Mouse (Mus musculus): Measurements from ENCODE around the gene Msh5. TPM values are rescaled to one million over a fixed set of nuclear protein-coding genes. Genes with fewer than 3 reads are reported as not detected.
"Not testable (repeated sequence)": the region's sequence is repeated elsewhere in the genome, so short reads cannot be mapped to it uniquely, and the experiment has no call there.

Gene Msh5
- total RNA-seq, 2 experiments from 2014 or later, result 1.5 to 1.6 TPM

- DNase-seq (ENCODE audit: low spot score in 2 of 2), result no peak
Measured at GRCm38 (mm10) chr17:35048932-35049440, 2.4 kb upstream of the Msh5 start.

GRCm38 (mm10) chr17:35048149-35048931 is 1.8 kb upstream of the Msh5 start:
- DNase-seq (ENCODE audit: low spot score in 2 of 2), result no peak

- DNase-seq (ENCODE audit: low spot score in 2 of 2), result no peak
Measured at GRCm38 (mm10) chr17:35047688-35048087, 1.1 kb upstream of the Msh5 start.

GRCm38 (mm10) chr17:35045807-35046680 is 501 bp downstream of the Msh5 start:
- no peak for DNase-seq (ENCODE audit: low spot score in 2 of 2)

GRCm38 (mm10) chr17:35044904-35045806 is 1.4 kb downstream of the Msh5 start:
- no peak for DNase-seq (ENCODE audit: low spot score in 2 of 2)

GRCm38 (mm10) chr17:35043794-35044193 is 2.8 kb downstream of the Msh5 start:
- DNase-seq (ENCODE audit: low spot score in 2 of 2), result no peak

GRCm38 (mm10) chr17:35039121-35039873 is 7.2 kb downstream of the Msh5 start:
- DNase-seq (ENCODE audit: low spot score in 2 of 2), result peak; percentile 67 to 75

- no peak for DNase-seq (ENCODE audit: low spot score in 2 of 2)
Measured at GRCm38 (mm10) chr17:35034896-35035295, 11.6 kb downstream of the Msh5 start.

GRCm38 (mm10) chr17:35033703-35034102 is 12.8 kb downstream of the Msh5 start:
- not testable (repeated sequence) for DNase-seq (ENCODE audit: low spot score in 2 of 2)

- no peak for DNase-seq (ENCODE audit: low spot score in 2 of 2)
Measured at GRCm38 (mm10) chr17:35032323-35032870, 14.1 kb downstream of the Msh5 start.

- DNase-seq (ENCODE audit: low spot score in 2 of 2), result no peak
Measured at GRCm38 (mm10) chr17:35031880-35032279, 14.7 kb downstream of the Msh5 start.

- DNase-seq (ENCODE audit: low spot score in 2 of 2), result no peak
Measured at GRCm38 (mm10) chr17:35031272-35031671, 15.3 kb downstream of the Msh5 start.

GRCm38 (mm10) chr17:35029691-35030532 is 16.6 kb downstream of the Msh5 start:
- no peak for DNase-seq (ENCODE audit: low spot score in 2 of 2)

GRCm38 (mm10) chr17:35028315-35028714 is 18.2 kb downstream of the Msh5 start:
- DNase-seq (ENCODE audit: low spot score in 2 of 2), result no peak

- peak in 1 of 2 experiments; percentile 47 for DNase-seq (ENCODE audit: low spot score in 2 of 2)
Measured at GRCm38 (mm10) chr17:35027277-35028068, 19.1 kb downstream of the Msh5 start, which contains the start of gene Sapcd1. Gene Sapcd1 (minus strand): TSS chr17:35028016.

- DNase-seq (ENCODE audit: low spot score in 2 of 2), result no peak
Measured at GRCm38 (mm10) chr17:35026206-35026605, 20.3 kb downstream of the Msh5 start.

GRCm38 (mm10) chr17:35024691-35025488 is 21.7 kb downstream of the Msh5 start:
- DNase-seq (ENCODE audit: low spot score in 2 of 2), result no peak
